Mouse (Mus musculus): ENCODE results near the gene Zfp874a. TPM values are rescaled to one million over a fixed set of nuclear protein-coding genes. Genes with fewer than 3 reads are reported as not detected.
"Not testable (repeated sequence)": the region's sequence is repeated elsewhere in the genome, so short reads cannot be mapped to it uniquely, and the experiment has no call there.

Zfp874a gene
- polyA plus RNA-seq, 1 experiment from 2014 or later, result 7.3 TPM

GRCm38 (mm10) chr13:67428116-67428515, 23.3 kb downstream of the Zfp874a start:
- Histone ChIP-seq H3K27me3 (no peaks in the 10 kb centered on the region), H3K9me3 (no peaks in the 10 kb centered on the region), H3K4me3 (no peak overlapping the region), H3K36me3 (no peaks in the 10 kb centered on the region), H3K4me1 (no peaks in the 10 kb centered on the region), H3K9ac (replicated peaks) (no peak overlapping the region), H3K27ac (replicated peaks) (no peak overlapping the region), H3K4me2 (replicated peaks) (no peak overlapping the region)
- 82% methylated on average over 3 of the region's 3 CpGs for WGBS
- no peak for ATAC-seq (replicated peaks)

GRCm38 (mm10) chr13:67425699-67426098, 25.7 kb downstream of the Zfp874a start:
- not testable (repeated sequence) for H3K9me3 ChIP-seq; H3K9ac ChIP-seq (replicated peaks); H3K4me2 ChIP-seq (replicated peaks); H3K36me3 ChIP-seq; H3K27ac ChIP-seq (replicated peaks); H3K4me1 ChIP-seq; H3K27me3 ChIP-seq; ATAC-seq (replicated peaks); H3K4me3 ChIP-seq

- 78% methylated on average over 2 of the region's 2 CpGs for WGBS
- H3K4me3 ChIP-seq; H3K4me1 ChIP-seq; H3K9me3 ChIP-seq; H3K4me2 ChIP-seq (replicated peaks); H3K36me3 ChIP-seq; H3K9ac ChIP-seq (replicated peaks); H3K27ac ChIP-seq (replicated peaks); ATAC-seq (replicated peaks); H3K27me3 ChIP-seq: not testable (repeated sequence)
These were observed 28.9 kb downstream of the Zfp874a start for GRCm38 (mm10) chr13:67422532-67422931.

GRCm38 (mm10) chr13:67421207-67421857, 30.1 kb downstream of the Zfp874a start, which contains the start of gene Zfp459:
TSS of gene Zfp459 (minus strand) at chr13:67421418.
- Histone ChIP-seq H3K36me3 (no peaks in the 10 kb centered on the region), H3K27ac (replicated peaks) (no peak within 1 kb of the TSS), H3K27me3 (no peaks in the 10 kb centered on the region), H3K9me3 (no peaks in the 10 kb centered on the region), H3K9ac (replicated peaks) (peak within 1 kb of the TSS; percentile 53), H3K4me3 (peak within 1 kb of the TSS; percentile 49), H3K4me2 (replicated peaks) (peak within 1 kb of the TSS; percentile 91), H3K4me1 (peaks cover 9% of the 10 kb centered on the region; the same call in 1 of the 2 replicates)
- ATAC-seq (replicated peaks), result peak; percentile 87
- 1% methylated on average over 22 of the region's 22 CpGs for WGBS

DNA sequence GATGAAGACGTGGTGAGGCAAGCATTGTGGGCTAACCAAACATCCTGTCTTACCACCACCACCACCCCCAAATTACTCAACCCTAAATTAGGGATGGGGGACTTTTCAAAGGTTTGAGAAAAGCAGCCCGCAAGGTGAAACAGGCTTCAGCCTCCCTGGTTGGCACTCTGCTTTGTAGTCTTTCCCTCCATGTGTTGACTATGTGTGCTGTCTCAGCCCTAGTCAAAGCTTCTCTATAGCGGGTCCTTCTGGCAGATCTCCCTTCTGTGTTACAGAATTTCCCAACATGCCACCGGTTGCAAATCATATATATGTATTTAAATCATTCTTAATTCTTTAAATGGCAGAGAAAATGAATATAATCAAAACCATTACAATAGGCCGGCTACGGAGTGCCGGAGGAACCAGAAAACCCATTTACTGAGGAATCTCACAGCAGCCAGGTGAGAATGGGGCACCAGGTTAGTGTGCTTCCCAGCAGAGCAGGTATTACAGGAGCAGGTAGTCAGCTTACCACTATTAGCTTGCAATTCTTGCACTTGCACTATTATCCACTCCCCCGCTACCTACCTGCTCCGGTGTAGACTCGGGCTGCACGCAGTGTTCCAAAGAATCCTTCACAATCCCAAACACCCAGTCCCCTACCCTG, 30.7 kb downstream of the Zfp874a start:
- Histone ChIP-seq H3K27ac (replicated peaks) (no peak overlapping the region), H3K4me2 (replicated peaks) (peak overlapping the region; percentile 91), H3K36me3 (no peaks in the 10 kb centered on the region), H3K4me1 (peaks cover 9% of the 10 kb centered on the region; the same call in 1 of the 2 replicates), H3K4me3 (peak overlapping the region; percentile 49), H3K9me3 (no peaks in the 10 kb centered on the region), H3K27me3 (no peaks in the 10 kb centered on the region), H3K9ac (replicated peaks) (peak overlapping the region; percentile 53)
- 32% methylated on average over 11 of the region's 11 CpGs for WGBS
- peak; percentile 39 for ATAC-seq (replicated peaks)

- Histone ChIP-seq H3K4me3 (no peak overlapping the region), H3K9me3 (no peaks in the 10 kb centered on the region), H3K36me3 (no peaks in the 10 kb centered on the region), H3K27ac (replicated peaks) (no peak overlapping the region), H3K4me1 (peaks cover 9% of the 10 kb centered on the region; the same call in 1 of the 2 replicates), H3K9ac (replicated peaks) (no peak overlapping the region), H3K27me3 (no peaks in the 10 kb centered on the region), H3K4me2 (replicated peaks) (no peak overlapping the region)
- WGBS, result 89% methylated on average over 3 of the region's 3 CpGs
- ATAC-seq (replicated peaks), result no peak
These were observed 34.6 kb downstream of the Zfp874a start for GRCm38 (mm10) chr13:67416811-67417210.

- no peaks in the 10 kb centered on the region for H3K36me3 ChIP-seq
- H3K9ac ChIP-seq (replicated peaks), result no peak overlapping the region
- WGBS, result 89% methylated on average over 6 of the region's 6 CpGs
- H3K9me3 ChIP-seq, result no peaks in the 10 kb centered on the region
- no peaks in the 10 kb centered on the region for H3K27me3 ChIP-seq
- no peak overlapping the region for H3K27ac ChIP-seq (replicated peaks)
- no peak overlapping the region for H3K4me3 ChIP-seq
- H3K4me2 ChIP-seq (replicated peaks), result no peak overlapping the region
- peaks cover 2% of the 10 kb centered on the region; the same call in 1 of the 2 replicates for H3K4me1 ChIP-seq
- ATAC-seq (replicated peaks), result no peak
These were observed 35.7 kb downstream of the Zfp874a start for GRCm38 (mm10) chr13:67415759-67416158.

DNA sequence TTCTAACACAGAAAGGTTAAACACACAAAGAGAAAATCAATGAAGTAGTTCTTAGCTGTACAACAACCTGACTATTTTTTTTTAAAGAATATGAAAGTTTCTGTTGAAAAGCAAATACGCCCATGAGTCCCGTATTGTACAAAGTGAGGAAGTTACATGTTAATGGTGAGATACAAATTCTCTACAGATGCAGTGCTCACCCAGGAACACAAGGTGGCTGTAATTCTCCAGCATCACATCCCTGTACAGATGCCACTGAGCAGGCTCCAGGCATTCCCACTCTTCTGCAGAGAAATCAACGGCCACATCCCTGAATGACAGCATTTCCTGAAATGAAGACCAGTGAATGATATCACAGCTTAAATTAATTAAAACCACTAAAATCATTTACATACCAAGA, 37.8 kb downstream of the Zfp874a start:
- not testable (repeated sequence) for ATAC-seq (replicated peaks); H3K4me1 ChIP-seq; H3K9me3 ChIP-seq; H3K4me3 ChIP-seq; H3K9ac ChIP-seq (replicated peaks); H3K27me3 ChIP-seq; H3K36me3 ChIP-seq; H3K4me2 ChIP-seq (replicated peaks); H3K27ac ChIP-seq (replicated peaks)
- 75% methylated on average over 3 of the region's 3 CpGs for WGBS

GRCm38 (mm10) chr13:67399183-67399903, 52.1 kb downstream of the Zfp874a start, which contains the start of gene Zfp429:
TSS of gene Zfp429 (minus strand) at chr13:67399819.
- H3K4me3 ChIP-seq, result peak within 1 kb of the TSS; percentile 61
- peak within 1 kb of the TSS; percentile 70 for H3K4me2 ChIP-seq (replicated peaks)
- not testable (repeated sequence) for H3K4me1 ChIP-seq; H3K9me3 ChIP-seq; H3K27me3 ChIP-seq; H3K36me3 ChIP-seq; H3K27ac ChIP-seq (replicated peaks)
- WGBS, result 3% methylated on average over 16 of the region's 16 CpGs
- peak within 1 kb of the TSS; percentile 55 for H3K9ac ChIP-seq (replicated peaks)
- peak; percentile 97 for ATAC-seq (replicated peaks)

DNA sequence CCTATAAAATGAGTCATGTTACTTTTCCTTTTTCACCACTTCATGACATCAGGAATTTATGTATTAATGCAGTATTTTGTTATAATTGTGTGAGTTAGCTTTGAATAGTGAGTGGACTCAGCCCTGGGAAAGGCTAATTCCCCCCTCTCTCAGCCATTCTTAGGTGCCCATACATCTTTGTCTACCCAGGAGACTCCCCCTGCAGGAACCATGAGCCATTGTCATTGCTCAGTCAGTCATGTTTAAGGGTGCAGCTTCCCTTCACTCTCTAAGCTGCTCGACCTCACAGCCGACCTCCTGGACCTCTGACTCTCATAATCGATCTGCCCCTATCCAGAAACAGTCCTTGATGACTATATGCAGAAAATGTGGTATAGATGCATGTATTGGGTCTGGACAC, 75.2 kb downstream of the Zfp874a start:
- H3K27me3 ChIP-seq; ATAC-seq (replicated peaks); H3K36me3 ChIP-seq; H3K9ac ChIP-seq (replicated peaks); H3K4me1 ChIP-seq; H3K9me3 ChIP-seq; H3K4me3 ChIP-seq; H3K4me2 ChIP-seq (replicated peaks); H3K27ac ChIP-seq (replicated peaks): not testable (repeated sequence)
- WGBS, result 51% methylated on average over 3 of the region's 3 CpGs

DNA sequence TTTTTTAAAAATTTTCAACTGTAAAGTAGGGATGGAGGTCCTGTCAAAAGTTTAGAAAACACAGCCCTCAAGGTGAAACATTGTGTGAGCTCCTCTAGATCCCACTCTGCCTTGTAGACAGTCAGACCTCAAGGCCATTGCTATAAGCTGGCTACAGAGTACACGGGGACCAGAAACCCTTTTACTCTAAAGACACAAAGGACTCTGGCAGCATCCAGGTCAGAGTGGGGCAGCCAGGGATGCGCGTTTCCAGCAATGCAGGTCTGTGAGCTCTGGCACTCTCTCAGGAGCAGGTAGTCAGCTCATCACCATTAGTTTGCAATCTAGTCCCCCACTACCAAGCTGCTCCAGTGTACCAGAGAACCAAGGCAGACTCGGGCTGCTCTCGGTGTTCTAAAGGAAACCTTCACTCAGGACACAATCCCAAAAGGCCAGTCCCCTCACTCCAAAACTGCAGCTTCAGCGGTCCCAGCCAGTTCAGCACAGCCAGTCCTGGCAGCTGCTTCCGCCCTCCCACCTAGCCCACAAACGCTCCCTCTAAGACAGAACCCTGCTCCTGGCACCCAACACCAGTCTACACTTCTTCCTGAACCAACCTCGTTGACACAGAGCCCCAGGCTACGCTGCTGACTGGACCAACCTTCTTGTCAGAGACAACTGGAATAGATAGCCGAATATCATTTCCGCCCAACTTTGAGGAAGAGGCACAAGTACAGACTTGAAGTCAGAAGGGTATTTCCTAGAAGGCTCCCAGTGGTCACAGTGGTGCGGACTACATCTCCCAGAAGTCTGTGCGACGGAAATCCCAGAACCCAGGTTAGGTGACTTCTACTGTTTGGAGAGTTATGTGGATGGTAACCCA, 76.1 kb downstream of the Zfp874a start, which contains the start of the genes Gm28041 and Zfp456:
Gene Gm28041, minus strand, starts transcription at position 684 of the 862 bp plus-strand sequence.
Gene Zfp456, minus strand, starts transcription at position 761 of the 862 bp plus-strand sequence.
- 18% methylated on average over 13 of the region's 15 CpGs for WGBS
- H3K27ac ChIP-seq (replicated peaks); H3K4me1 ChIP-seq; H3K36me3 ChIP-seq; H3K27me3 ChIP-seq; H3K9me3 ChIP-seq: not testable (repeated sequence)
- Histone ChIP-seq H3K4me2 (replicated peaks) (peak within 1 kb of the TSS; percentile 49), H3K9ac (replicated peaks) (peak within 1 kb of the TSS; percentile 32; the same call in 1 of the 2 replicates), H3K4me3 (peak within 1 kb of the TSS; percentile 37)
- ATAC-seq (replicated peaks), result peak; percentile 94
